Mouse (Mus musculus): ENCODE results near the gene Hdac7. TPM values are rescaled to one million over a fixed set of nuclear protein-coding genes. Genes with fewer than 3 reads are reported as not detected.
"Not testable (repeated sequence)": the region's sequence is repeated elsewhere in the genome, so short reads cannot be mapped to it uniquely, and the experiment has no call there.

The Hdac7 gene
- polyA plus RNA-seq, 1 experiment from 2014 or later, result 25.3 TPM

GRCm38 (mm10) chr15:97870116-97870515 lies 25.8 kb upstream of the Hdac7 start:
- H3K27ac ChIP-seq; H3K36me3 ChIP-seq (replicated peaks); DNase-seq (ENCODE audit: extremely low spot score, low spot score); H3K4me3 ChIP-seq; H3K27me3 ChIP-seq (ENCODE audit: poor library complexity, severe bottlenecking); H3K4me1 ChIP-seq: not testable (repeated sequence)
- 84% methylated on average over 4 of the region's 4 CpGs for WGBS
- peaks cover 17% of the 10 kb centered on the region; the same call in 1 of the 2 replicates for H3K9me3 ChIP-seq

DNA sequence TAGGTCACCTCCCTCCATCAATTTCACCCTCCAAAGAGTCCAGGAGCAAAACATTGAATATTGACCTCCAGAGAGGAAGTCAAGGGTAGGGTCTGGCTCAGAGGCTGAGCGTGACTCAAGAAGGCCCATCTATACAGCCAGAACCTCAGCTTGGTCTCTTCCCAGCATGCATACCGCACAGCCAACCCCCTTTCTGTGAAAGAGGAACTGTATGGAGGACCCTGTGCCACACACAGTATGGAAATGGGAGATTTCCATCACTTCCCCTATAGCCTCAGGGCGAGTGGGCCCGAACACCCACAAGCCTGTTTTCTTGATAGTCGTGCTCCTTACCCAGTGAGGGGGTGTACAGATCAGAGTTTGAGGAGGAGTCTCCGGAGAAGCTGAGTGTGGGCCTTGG lies 24.7 kb upstream of the Hdac7 start:
- Histone ChIP-seq H3K36me3 (replicated peaks) (no peaks in the 10 kb centered on the region), H3K9me3 (peaks cover 17% of the 10 kb centered on the region; the same call in 1 of the 2 replicates), H3K27me3 (ENCODE audit: poor library complexity, severe bottlenecking) (no peaks in the 10 kb centered on the region), H3K4me3 (no peak overlapping the region), H3K27ac (no peak overlapping the region), H3K4me1 (no peaks in the 10 kb centered on the region)
- 88% methylated on average over 6 of the region's 6 CpGs for WGBS
- DNase-seq (ENCODE audit: extremely low spot score, low spot score), result no peak

DNA sequence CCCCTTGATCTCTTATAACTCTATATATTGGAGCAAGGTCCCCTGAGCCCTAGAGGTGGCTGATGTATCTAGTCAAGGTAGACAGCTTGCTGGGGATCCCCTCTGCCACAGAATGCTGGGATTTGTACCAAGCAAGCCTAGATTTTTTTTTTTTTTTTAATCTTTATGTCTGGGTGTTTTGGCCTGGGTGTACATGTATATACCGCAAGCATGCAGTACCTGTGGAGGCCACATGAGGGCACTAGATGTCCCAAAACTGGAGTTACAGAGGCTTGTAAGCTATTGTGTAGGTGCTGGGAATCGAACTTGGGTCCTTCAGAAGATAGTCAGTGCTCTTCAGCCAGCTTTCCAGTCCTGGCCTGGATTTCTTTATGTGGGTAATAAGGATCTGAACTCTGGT lies 21.7 kb upstream of the Hdac7 start:
- 84% methylated on average over 2 of the region's 2 CpGs for WGBS
- DNase-seq (ENCODE audit: extremely low spot score, low spot score), result no peak
- Histone ChIP-seq H3K4me3 (no peak overlapping the region), H3K4me1 (peaks cover 13% of the 10 kb centered on the region), H3K27me3 (ENCODE audit: poor library complexity, severe bottlenecking) (no peaks in the 10 kb centered on the region), H3K36me3 (replicated peaks) (no peaks in the 10 kb centered on the region), H3K9me3 (peaks cover 17% of the 10 kb centered on the region; the same call in 1 of the 2 replicates), H3K27ac (no peak overlapping the region)

GRCm38 (mm10) chr15:97865175-97865574 lies 20.9 kb upstream of the Hdac7 start:
- DNase-seq (ENCODE audit: extremely low spot score, low spot score), result no peak
- Histone ChIP-seq H3K4me3 (no peak overlapping the region), H3K36me3 (replicated peaks) (no peaks in the 10 kb centered on the region), H3K9me3 (peaks cover 17% of the 10 kb centered on the region; the same call in 1 of the 2 replicates), H3K4me1 (peaks cover 13% of the 10 kb centered on the region), H3K27me3 (ENCODE audit: poor library complexity, severe bottlenecking) (no peaks in the 10 kb centered on the region), H3K27ac (no peak overlapping the region)
- WGBS, result 86% methylated on average over 6 of the region's 6 CpGs

- peaks cover 17% of the 10 kb centered on the region; the same call in 1 of the 2 replicates for H3K9me3 ChIP-seq
- no peaks in the 10 kb centered on the region for H3K27me3 ChIP-seq (ENCODE audit: poor library complexity, severe bottlenecking)
- 87% methylated on average over 8 of the region's 8 CpGs for WGBS
- H3K36me3 ChIP-seq (replicated peaks), result no peaks in the 10 kb centered on the region
- H3K4me1 ChIP-seq, result peaks cover 13% of the 10 kb centered on the region
- DNase-seq (ENCODE audit: extremely low spot score, low spot score), result no peak
- H3K27ac ChIP-seq, result no peak overlapping the region
- H3K4me3 ChIP-seq, result no peak overlapping the region
Observed at GRCm38 (mm10) chr15:97864361-97865045, 20.2 kb upstream of the Hdac7 start.

GRCm38 (mm10) chr15:97863494-97863881 lies 19.2 kb upstream of the Hdac7 start:
- H3K27me3 ChIP-seq (ENCODE audit: poor library complexity, severe bottlenecking), result no peaks in the 10 kb centered on the region
- no peaks in the 10 kb centered on the region for H3K36me3 ChIP-seq (replicated peaks)
- H3K9me3 ChIP-seq, result peaks cover 17% of the 10 kb centered on the region; the same call in 1 of the 2 replicates
- H3K27ac ChIP-seq, result no peak overlapping the region
- H3K4me3 ChIP-seq, result no peak overlapping the region
- WGBS, result 80% methylated on average over 18 of the region's 18 CpGs
- H3K4me1 ChIP-seq, result peaks cover 13% of the 10 kb centered on the region
- no peak for DNase-seq (ENCODE audit: extremely low spot score, low spot score)

DNA sequence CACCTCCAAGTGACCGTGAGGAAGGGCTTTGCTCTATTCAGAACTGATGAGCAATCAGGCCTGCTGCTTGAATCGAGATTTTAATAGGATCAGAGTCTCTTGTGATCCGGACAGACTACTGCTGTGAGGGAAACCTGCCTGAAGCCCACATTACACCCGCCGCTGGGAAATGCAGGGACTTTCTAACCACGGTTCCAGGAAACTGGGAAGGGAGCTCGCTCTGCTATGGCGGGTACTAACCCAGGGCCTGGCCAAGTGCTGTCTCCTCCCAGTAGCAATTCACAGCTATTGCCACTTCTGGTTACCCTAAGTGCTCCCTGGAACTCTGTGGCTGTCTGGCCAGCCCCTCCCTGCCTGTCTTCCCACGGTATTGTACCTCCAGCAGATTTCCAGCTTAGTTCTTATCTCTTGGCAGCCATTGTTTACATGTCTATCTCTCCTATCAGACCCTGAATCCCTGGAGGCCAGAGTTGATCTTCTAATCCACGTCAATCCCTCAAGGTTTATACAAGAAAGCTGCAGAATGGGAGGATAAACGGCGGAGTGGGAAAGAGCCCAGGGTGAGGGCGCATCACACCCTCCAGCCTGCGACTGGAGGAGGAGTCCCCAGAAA lies 18.7 kb upstream of the Hdac7 start:
- no peak for DNase-seq (ENCODE audit: extremely low spot score, low spot score)
- Histone ChIP-seq H3K36me3 (replicated peaks) (no peaks in the 10 kb centered on the region), H3K9me3 (peaks cover 17% of the 10 kb centered on the region; the same call in 1 of the 2 replicates), H3K4me1 (peaks cover 13% of the 10 kb centered on the region), H3K27me3 (ENCODE audit: poor library complexity, severe bottlenecking) (no peaks in the 10 kb centered on the region), H3K27ac (no peak overlapping the region), H3K4me3 (no peak overlapping the region)
- 46% methylated on average over 14 of the region's 14 CpGs for WGBS

DNA sequence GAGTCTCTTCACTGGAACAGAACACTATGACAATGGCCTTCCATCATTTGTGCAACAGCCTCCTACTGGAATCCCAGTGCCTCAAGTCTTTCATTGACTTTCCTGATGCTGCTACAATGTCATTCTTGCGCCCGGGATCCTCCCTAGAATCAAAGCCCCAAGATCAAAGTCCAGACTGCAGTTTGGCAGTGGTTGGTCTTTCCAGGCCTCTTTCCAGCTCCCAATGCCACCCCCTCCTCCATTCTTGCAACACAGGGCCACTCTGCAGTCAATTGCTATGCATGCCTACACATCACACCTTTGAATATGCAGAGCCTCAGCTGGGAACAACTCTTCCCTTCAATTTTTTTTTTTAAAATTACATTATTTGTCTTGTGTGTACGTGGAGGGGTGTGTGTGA lies 16.1 kb upstream of the Hdac7 start:
- no peaks in the 10 kb centered on the region for H3K27me3 ChIP-seq (ENCODE audit: poor library complexity, severe bottlenecking)
- DNase-seq (ENCODE audit: extremely low spot score, low spot score), result no peak
- H3K27ac ChIP-seq, result no peak overlapping the region
- WGBS, result 84% methylated on average over 3 of the region's 3 CpGs
- no peaks in the 10 kb centered on the region for H3K9me3 ChIP-seq
- no peaks in the 10 kb centered on the region for H3K36me3 ChIP-seq (replicated peaks)
- no peak overlapping the region for H3K4me3 ChIP-seq
- peaks cover 13% of the 10 kb centered on the region for H3K4me1 ChIP-seq

DNA sequence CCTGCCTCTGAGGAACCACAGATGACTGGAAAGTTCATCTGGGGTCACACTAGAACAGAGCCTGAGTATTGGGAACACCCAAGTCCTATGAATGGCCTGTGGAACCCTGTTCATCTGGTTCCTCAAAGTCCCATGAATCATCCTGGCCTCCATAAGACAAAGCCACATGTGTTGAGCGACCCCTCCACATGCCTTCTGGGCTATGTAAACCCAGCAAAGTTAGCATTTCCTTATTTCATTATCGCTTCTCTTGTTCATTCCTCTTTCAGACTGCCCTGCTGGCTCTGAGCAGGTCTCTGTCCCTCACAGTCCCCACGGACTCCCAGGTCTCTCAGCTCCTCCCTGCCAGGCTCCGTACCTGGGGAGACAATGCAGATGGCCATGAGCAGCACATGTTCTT lies 14.1 kb upstream of the Hdac7 start:
- Histone ChIP-seq H3K27ac (no peak overlapping the region), H3K4me3 (no peak overlapping the region)
- no peak for DNase-seq (ENCODE audit: extremely low spot score, low spot score)

GRCm38 (mm10) chr15:97854551-97854950 lies 10.2 kb upstream of the Hdac7 start:
- H3K27ac ChIP-seq, result no peak overlapping the region
- peaks cover 2% of the 10 kb centered on the region; the same call in 1 of the 2 replicates for H3K4me1 ChIP-seq
- no peak overlapping the region for H3K4me3 ChIP-seq
- WGBS, result 77% methylated on average over 6 of the region's 6 CpGs
- no peaks in the 10 kb centered on the region for H3K36me3 ChIP-seq (replicated peaks)
- no peak for DNase-seq (ENCODE audit: extremely low spot score, low spot score)
- no peaks in the 10 kb centered on the region for H3K27me3 ChIP-seq (ENCODE audit: poor library complexity, severe bottlenecking)
- H3K9me3 ChIP-seq, result no peaks in the 10 kb centered on the region

More for the DNA sequence above, 14.1 kb upstream of the Hdac7 start:
- no peaks in the 10 kb centered on the region for H3K27me3 ChIP-seq (ENCODE audit: poor library complexity, severe bottlenecking)
- WGBS, result 91% methylated on average over 4 of the region's 4 CpGs
- H3K9me3 ChIP-seq, result no peaks in the 10 kb centered on the region
- H3K36me3 ChIP-seq (replicated peaks), result no peaks in the 10 kb centered on the region
- peaks cover 10% of the 10 kb centered on the region for H3K4me1 ChIP-seq

DNA sequence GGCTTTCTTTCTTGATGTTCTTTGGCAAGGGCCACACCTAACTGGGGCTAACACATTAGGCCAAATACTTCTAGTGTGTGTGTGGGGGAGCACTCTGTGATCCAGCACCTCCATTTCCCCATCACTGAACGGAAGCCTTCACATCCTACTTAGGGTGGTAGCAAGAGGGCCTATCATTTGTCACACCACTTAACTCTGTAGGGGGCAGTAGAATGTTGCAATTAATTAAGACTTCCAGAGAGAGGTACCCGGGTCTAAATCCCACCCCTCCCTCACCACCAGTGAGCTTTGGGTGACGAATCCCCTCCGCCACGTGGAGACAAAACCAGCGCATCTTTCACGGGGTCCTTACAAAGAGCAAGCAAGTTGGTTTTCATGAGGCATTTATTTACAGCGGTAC lies 9.8 kb upstream of the Hdac7 start:
- 59% methylated on average over 8 of the region's 8 CpGs for WGBS
- H3K27me3 ChIP-seq (ENCODE audit: poor library complexity, severe bottlenecking), result no peaks in the 10 kb centered on the region
- H3K4me1 ChIP-seq, result peaks cover 7% of the 10 kb centered on the region
- no peak overlapping the region for H3K4me3 ChIP-seq
- no peak overlapping the region for H3K27ac ChIP-seq
- H3K36me3 ChIP-seq (replicated peaks), result no peaks in the 10 kb centered on the region
- DNase-seq (ENCODE audit: extremely low spot score, low spot score), result no peak
- H3K9me3 ChIP-seq, result no peaks in the 10 kb centered on the region

GRCm38 (mm10) chr15:97852291-97852690 lies 8.0 kb upstream of the Hdac7 start:
- Histone ChIP-seq H3K4me3 (no peak overlapping the region), H3K4me1 (peaks cover 8% of the 10 kb centered on the region), H3K36me3 (replicated peaks) (no peaks in the 10 kb centered on the region), H3K27ac (no peak overlapping the region), H3K9me3 (no peaks in the 10 kb centered on the region), H3K27me3 (ENCODE audit: poor library complexity, severe bottlenecking) (0 out of 2 replicates have a peak, but pooled peaks cover 2% of the 10 kb centered on the region)
- WGBS, result 80% methylated on average over 3 of the region's 3 CpGs
- no peak for DNase-seq (ENCODE audit: extremely low spot score, low spot score)

- no peak for DNase-seq (ENCODE audit: extremely low spot score, low spot score)
- H3K4me3 ChIP-seq, result no peak overlapping the region
- 0 out of 2 replicates have a peak, but pooled peaks cover 2% of the 10 kb centered on the region for H3K27me3 ChIP-seq (ENCODE audit: poor library complexity, severe bottlenecking)
- WGBS, result 84% methylated on average over 5 of the region's 5 CpGs
- peaks cover 8% of the 10 kb centered on the region for H3K4me1 ChIP-seq
- H3K36me3 ChIP-seq (replicated peaks), result no peaks in the 10 kb centered on the region
- H3K9me3 ChIP-seq, result no peaks in the 10 kb centered on the region
- H3K27ac ChIP-seq, result no peak overlapping the region
Observed at GRCm38 (mm10) chr15:97851011-97851410, 6.7 kb upstream of the Hdac7 start.
